Mouse (Mus musculus): Measurements from ENCODE around the gene Cobl. TPM values are rescaled to one million over a fixed set of nuclear protein-coding genes. Genes with fewer than 3 reads are reported as not detected.

Cobl gene
- polyA plus RNA-seq, 1 experiment, result 9.5 TPM

DNA sequence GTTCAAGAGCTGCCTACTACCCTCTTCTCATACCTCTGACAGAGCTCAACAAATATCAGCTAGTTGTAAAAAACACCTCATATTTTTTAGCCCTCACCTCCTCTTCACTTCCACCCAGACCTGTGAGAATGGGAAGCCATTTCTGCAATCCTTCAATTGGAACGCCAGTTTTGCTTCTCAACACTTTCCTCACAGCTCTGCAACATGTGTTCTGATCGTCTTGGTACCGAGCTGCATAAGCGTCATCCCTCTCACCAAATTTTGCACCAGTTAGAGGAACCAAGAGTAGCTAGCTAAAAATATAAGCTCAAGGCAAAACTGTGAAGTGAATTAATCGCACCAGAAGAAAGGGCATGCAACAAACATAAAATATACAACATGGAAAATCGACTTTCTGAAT, 56.9 kb downstream of the Cobl start:
- H3K4me1 ChIP-seq (ENCODE audit: control insufficient read depth, insufficient read depth, low read length), result no peaks in the 10 kb centered on the region
- 93% methylated on average over 6 of the region's 6 CpGs for WGBS
- no peak overlapping the region for H3K4me3 ChIP-seq (replicated peaks; ENCODE audit: insufficient read depth, low read depth, low read length)
- H3K27ac ChIP-seq (ENCODE audit: insufficient read depth, low read length), result no peak overlapping the region
- no peak for TF ChIP-seq CTCF (IDR thresholded peaks at IDR 0.05; ENCODE audit: borderline replicate concordance, insufficient read depth, low read depth, low read length)
- no peak for TF ChIP-seq POLR2A (IDR thresholded peaks at IDR 0.05; ENCODE audit: borderline replicate concordance, insufficient read depth, low read length)
- peaks cover 1% of the 10 kb centered on the region; the same call in 1 of the 2 replicates for H3K27me3 ChIP-seq (ENCODE audit: control insufficient read depth, insufficient read depth, low read length)
- DNase-seq, result no peak

DNA sequence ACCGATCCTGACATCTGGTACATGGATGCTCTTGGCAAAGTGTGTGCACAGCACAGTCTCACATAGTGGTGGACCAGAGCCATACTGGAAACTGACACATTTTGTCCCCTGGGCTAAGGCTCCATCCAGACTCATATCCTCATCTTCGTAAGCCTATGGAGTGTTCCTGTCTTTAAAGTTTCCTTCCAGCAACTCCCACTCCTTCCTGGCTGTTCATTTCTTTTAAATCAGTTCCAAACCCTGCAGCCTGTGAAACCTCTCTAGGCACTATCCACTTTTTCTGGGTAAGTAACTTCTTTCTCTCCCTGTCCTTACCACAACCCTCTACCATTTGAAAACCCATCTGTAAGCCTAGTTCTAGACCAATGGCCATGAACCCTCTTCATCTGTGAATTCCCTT, 64.9 kb downstream of the Cobl start:
- Histone ChIP-seq H3K27ac (ENCODE audit: insufficient read depth, low read length) (no peak overlapping the region), H3K27me3 (ENCODE audit: control insufficient read depth, insufficient read depth, low read length) (no peaks in the 10 kb centered on the region; the same call in 1 of the 2 replicates), H3K4me1 (ENCODE audit: control insufficient read depth, insufficient read depth, low read length) (no peaks in the 10 kb centered on the region), H3K4me3 (replicated peaks; ENCODE audit: insufficient read depth, low read depth, low read length) (no peak overlapping the region)
- TF ChIP-seq CTCF (IDR thresholded peaks at IDR 0.05; ENCODE audit: borderline replicate concordance, insufficient read depth, low read depth, low read length) (no peak), POLR2A (IDR thresholded peaks at IDR 0.05; ENCODE audit: borderline replicate concordance, insufficient read depth, low read length) (no peak)
- DNase-seq, result no peak
- 67% methylated on average over 2 of the region's 2 CpGs for WGBS

DNA sequence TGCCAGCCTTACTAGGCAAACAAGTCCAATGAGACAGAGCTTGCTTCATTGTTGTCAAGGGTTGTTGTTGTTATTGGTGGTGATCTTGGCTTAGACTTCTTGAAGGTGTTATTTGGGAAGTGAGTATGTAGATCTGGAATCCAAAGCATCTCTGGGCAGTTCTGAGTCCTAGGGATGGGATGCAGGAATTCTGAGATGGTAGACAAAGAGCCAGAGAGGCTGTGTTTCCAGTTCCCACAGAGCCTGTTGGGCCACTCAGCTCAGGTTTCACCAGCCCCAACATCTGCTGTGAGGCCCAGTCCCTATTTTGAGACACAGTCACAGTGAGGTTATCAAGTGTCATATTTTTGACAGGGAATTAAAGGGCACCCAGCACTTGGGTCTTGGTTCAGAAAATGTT, 68.6 kb downstream of the Cobl start:
- H3K4me3 ChIP-seq (replicated peaks; ENCODE audit: insufficient read depth, low read depth, low read length), result no peak overlapping the region
- H3K27ac ChIP-seq (ENCODE audit: insufficient read depth, low read length), result no peak overlapping the region
- TF ChIP-seq CTCF (IDR thresholded peaks at IDR 0.05; ENCODE audit: borderline replicate concordance, insufficient read depth, low read depth, low read length) (no peak), POLR2A (IDR thresholded peaks at IDR 0.05; ENCODE audit: borderline replicate concordance, insufficient read depth, low read length) (no peak)
- no peaks in the 10 kb centered on the region for H3K4me1 ChIP-seq (ENCODE audit: control insufficient read depth, insufficient read depth, low read length)
- H3K27me3 ChIP-seq (ENCODE audit: control insufficient read depth, insufficient read depth, low read length), result no peaks in the 10 kb centered on the region; the same call in 1 of the 2 replicates
- DNase-seq, result no peak

- no peak for TF ChIP-seq POLR2A (IDR thresholded peaks at IDR 0.05; ENCODE audit: borderline replicate concordance, insufficient read depth, low read length)
- no peak for TF ChIP-seq CTCF (IDR thresholded peaks at IDR 0.05; ENCODE audit: borderline replicate concordance, insufficient read depth, low read depth, low read length)
- H3K4me3 ChIP-seq (replicated peaks; ENCODE audit: insufficient read depth, low read depth, low read length), result no peak overlapping the region
- WGBS, result 80% methylated on average over 1 of the region's 1 CpGs
Observed at GRCm38 (mm10) chr11:12394701-12395100, 70.1 kb downstream of the Cobl start.

GRCm38 (mm10) chr11:12394151-12394550, 70.6 kb downstream of the Cobl start:
- 38% methylated on average over 3 of the region's 3 CpGs for WGBS
- no peaks in the 10 kb centered on the region for H3K4me1 ChIP-seq (ENCODE audit: control insufficient read depth, insufficient read depth, low read length)
- TF ChIP-seq POLR2A (IDR thresholded peaks at IDR 0.05; ENCODE audit: borderline replicate concordance, insufficient read depth, low read length), result no peak
- no peak for TF ChIP-seq CTCF (IDR thresholded peaks at IDR 0.05; ENCODE audit: borderline replicate concordance, insufficient read depth, low read depth, low read length)
- no peak for DNase-seq
- no peak overlapping the region for H3K27ac ChIP-seq (ENCODE audit: insufficient read depth, low read length)
- no peak overlapping the region for H3K4me3 ChIP-seq (replicated peaks; ENCODE audit: insufficient read depth, low read depth, low read length)
- no peaks in the 10 kb centered on the region; the same call in 1 of the 2 replicates for H3K27me3 ChIP-seq (ENCODE audit: control insufficient read depth, insufficient read depth, low read length)

More at GRCm38 (mm10) chr11:12394701-12395100, 70.1 kb downstream of the Cobl start:
- no peak overlapping the region for H3K27ac ChIP-seq (ENCODE audit: insufficient read depth, low read length)
- no peaks in the 10 kb centered on the region for H3K4me1 ChIP-seq (ENCODE audit: control insufficient read depth, insufficient read depth, low read length)
- no peak for DNase-seq
- H3K27me3 ChIP-seq (ENCODE audit: control insufficient read depth, insufficient read depth, low read length), result no peaks in the 10 kb centered on the region; the same call in 1 of the 2 replicates

DNA sequence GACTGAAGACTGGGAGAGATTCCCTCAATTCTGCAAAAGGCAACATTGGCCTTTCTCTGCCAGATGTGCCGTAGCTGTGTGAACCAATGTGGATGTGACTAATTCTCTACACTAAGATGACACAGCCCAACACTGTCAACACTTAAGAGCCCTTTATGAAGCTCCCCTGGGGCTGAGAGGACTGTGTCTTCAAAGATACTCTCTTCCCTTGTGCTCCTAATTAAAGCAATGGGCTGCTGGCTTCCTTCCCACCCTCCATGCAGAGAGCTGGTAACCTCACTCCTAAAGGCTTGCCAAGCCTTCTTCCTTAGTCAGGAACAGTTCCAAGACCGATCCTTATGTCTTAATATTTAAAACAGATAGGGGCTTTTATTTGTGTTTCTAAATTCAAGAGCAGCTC, 79.9 kb downstream of the Cobl start:
- H3K4me1 ChIP-seq (ENCODE audit: control insufficient read depth, insufficient read depth, low read length), result no peaks in the 10 kb centered on the region
- no peak for TF ChIP-seq POLR2A (IDR thresholded peaks at IDR 0.05; ENCODE audit: borderline replicate concordance, insufficient read depth, low read length)
- TF ChIP-seq CTCF (IDR thresholded peaks at IDR 0.05; ENCODE audit: borderline replicate concordance, insufficient read depth, low read depth, low read length), result no peak
- 3% methylated on average over 2 of the region's 2 CpGs for WGBS
- H3K4me3 ChIP-seq (replicated peaks; ENCODE audit: insufficient read depth, low read depth, low read length), result no peak overlapping the region
- H3K27ac ChIP-seq (ENCODE audit: insufficient read depth, low read length), result no peak overlapping the region
- H3K27me3 ChIP-seq (ENCODE audit: control insufficient read depth, insufficient read depth, low read length), result no peaks in the 10 kb centered on the region; the same call in 1 of the 2 replicates
- DNase-seq, result peak; percentile 28 to 57

GRCm38 (mm10) chr11:12382991-12383390, 81.8 kb downstream of the Cobl start:
- Histone ChIP-seq H3K4me3 (replicated peaks; ENCODE audit: insufficient read depth, low read depth, low read length) (no peak overlapping the region), H3K27me3 (ENCODE audit: control insufficient read depth, insufficient read depth, low read length) (no peaks in the 10 kb centered on the region; the same call in 1 of the 2 replicates), H3K27ac (ENCODE audit: insufficient read depth, low read length) (no peak overlapping the region), H3K4me1 (ENCODE audit: control insufficient read depth, insufficient read depth, low read length) (no peaks in the 10 kb centered on the region)
- DNase-seq, result peak in 1 of 2 experiments; percentile 3
- no peak for TF ChIP-seq CTCF (IDR thresholded peaks at IDR 0.05; ENCODE audit: borderline replicate concordance, insufficient read depth, low read depth, low read length)
- TF ChIP-seq POLR2A (IDR thresholded peaks at IDR 0.05; ENCODE audit: borderline replicate concordance, insufficient read depth, low read length), result no peak
- WGBS, result 18% methylated on average over 4 of the region's 4 CpGs

- WGBS, result 5% methylated on average over 3 of the region's 3 CpGs
- no peak for DNase-seq
- Histone ChIP-seq H3K4me1 (ENCODE audit: control insufficient read depth, insufficient read depth, low read length) (no peaks in the 10 kb centered on the region), H3K27me3 (ENCODE audit: control insufficient read depth, insufficient read depth, low read length) (no peaks in the 10 kb centered on the region; the same call in 1 of the 2 replicates), H3K4me3 (replicated peaks; ENCODE audit: insufficient read depth, low read depth, low read length) (no peak overlapping the region), H3K27ac (ENCODE audit: insufficient read depth, low read length) (no peak overlapping the region)
- TF ChIP-seq POLR2A (IDR thresholded peaks at IDR 0.05; ENCODE audit: borderline replicate concordance, insufficient read depth, low read length) (no peak), CTCF (IDR thresholded peaks at IDR 0.05; ENCODE audit: borderline replicate concordance, insufficient read depth, low read depth, low read length) (no peak)
Observed at GRCm38 (mm10) chr11:12381096-12381495, 83.7 kb downstream of the Cobl start.

Data from cerebellum, adult 2 months (tissue).